Mouse (Mus musculus): ENCODE measurements around the gene Slc27a2. TPM values are rescaled to one million over a fixed set of nuclear protein-coding genes. Genes with fewer than 3 reads are reported as not detected.

The Slc27a2 gene
- total and polyA plus RNA-seq, 3 experiments: 0.27 TPM; not detected in 2

DNA sequence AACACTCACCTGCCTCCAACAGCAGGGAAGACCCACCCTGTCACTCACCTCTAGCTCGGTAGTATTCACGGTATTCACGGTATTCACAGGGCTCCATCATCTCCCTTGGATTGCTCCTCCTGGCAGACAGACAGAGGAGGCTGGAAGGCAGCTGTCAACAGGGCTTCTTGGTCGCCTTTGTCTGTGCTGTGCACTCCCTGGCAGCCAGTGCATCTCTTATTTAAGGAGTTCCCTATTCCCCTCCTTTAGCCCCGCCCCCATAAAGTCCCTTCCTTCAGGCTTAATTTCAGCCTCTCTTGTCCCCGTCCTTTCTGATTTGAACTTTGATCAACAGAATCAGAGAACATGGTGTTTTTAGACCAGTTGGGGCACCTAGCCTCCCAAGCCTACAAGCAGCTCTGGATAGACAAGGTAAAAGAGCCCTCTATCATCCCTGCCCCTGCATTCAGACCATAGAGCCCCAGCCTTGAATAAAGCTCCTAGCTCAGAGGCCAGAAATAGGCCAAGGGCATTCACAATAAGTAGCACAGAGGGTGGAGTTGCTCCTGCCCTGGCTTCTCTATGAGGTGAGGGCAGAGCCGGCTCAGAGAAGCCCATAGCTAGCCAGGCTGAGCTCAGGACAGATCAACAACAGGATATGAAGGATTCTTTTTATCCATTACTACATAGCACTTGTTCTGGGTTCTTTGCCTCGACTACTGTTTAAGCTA is 66.4 kb downstream of the Slc27a2 start:
- no peak for TF ChIP-seq POLR2AphosphoS5 (IDR thresholded peaks at IDR 0.05; ENCODE audit: insufficient replicate concordance, low read depth, low read length)
- DNase-seq (ENCODE audit: low spot score) (no peak), ATAC-seq (ENCODE audit: extremely low read depth, insufficient number of reproducible peaks, low FRiP score, poor library complexity, severe bottlenecking) (no peak)
- Histone ChIP-seq H3K4me1 (ENCODE audit: insufficient read depth, low read depth, low read length) (peaks cover 14% of the 10 kb centered on the region), H3K4me3 (ENCODE audit: low read depth, low read length) (no peak overlapping the region), H3K27me3 (ENCODE audit: insufficient read depth, low read length) (peaks cover 17% of the 10 kb centered on the region), H3K9me3 (replicated peaks) (no peaks in the 10 kb centered on the region), H3K36me3 (replicated peaks) (no peaks in the 10 kb centered on the region)

DNA sequence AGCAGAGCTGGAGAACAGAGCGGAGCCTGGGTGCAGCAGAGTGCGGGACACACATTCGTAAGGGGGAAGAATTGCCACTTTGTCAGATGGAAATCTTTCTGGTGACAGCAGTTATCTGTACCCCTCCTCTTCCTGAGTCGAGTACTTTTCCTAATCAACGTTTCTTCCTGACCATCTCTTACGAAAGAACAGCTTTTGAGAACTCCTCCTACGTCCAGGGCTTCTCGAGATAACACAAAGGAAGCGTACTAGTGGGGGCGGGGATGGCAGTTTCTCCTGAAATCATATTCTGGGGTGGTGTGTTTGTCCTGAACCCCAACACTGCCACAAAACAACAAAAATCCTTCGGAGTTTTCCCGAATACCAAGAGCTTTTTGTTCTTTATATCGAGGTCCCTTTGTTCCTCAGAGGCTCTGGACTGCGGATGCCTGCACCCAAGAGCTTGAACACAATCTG is 67.1 kb downstream of the Slc27a2 start, which contains the start of gene Hdc:
Hdc (minus strand) TSS at position 51 of the 456 bp plus-strand sequence.
- no peak within 1 kb of the TSS for H3K4me3 ChIP-seq (ENCODE audit: low read depth, low read length)
- peaks cover 14% of the 10 kb centered on the region for H3K4me1 ChIP-seq (ENCODE audit: insufficient read depth, low read depth, low read length)
- no peak for DNase-seq (ENCODE audit: low spot score)
- ATAC-seq (ENCODE audit: extremely low read depth, insufficient number of reproducible peaks, low FRiP score, poor library complexity, severe bottlenecking): peak; percentile 34; the same call in 1 of the 2 replicates
- peaks cover 17% of the 10 kb centered on the region for H3K27me3 ChIP-seq (ENCODE audit: insufficient read depth, low read length)
- TF ChIP-seq CTCF (IDR thresholded peaks at IDR 0.05; ENCODE audit: low read depth, low read length) (no peak), POLR2AphosphoS5 (IDR thresholded peaks at IDR 0.05; ENCODE audit: insufficient replicate concordance, low read depth, low read length) (no peak), TAL1 (conservative IDR thresholded peaks at IDR 0.05; ENCODE audit: low read depth, low read length) (no peak), GATA1 (IDR thresholded peaks at IDR 0.05; ENCODE audit: borderline replicate concordance, low read length) (no peak), GATA2 (IDR thresholded peaks at IDR 0.05; ENCODE audit: borderline replicate concordance, low read depth, low read length) (no peak)
- H3K36me3 ChIP-seq (replicated peaks): no peaks in the 10 kb centered on the region
- H3K9me3 ChIP-seq (replicated peaks): no peaks in the 10 kb centered on the region

DNA sequence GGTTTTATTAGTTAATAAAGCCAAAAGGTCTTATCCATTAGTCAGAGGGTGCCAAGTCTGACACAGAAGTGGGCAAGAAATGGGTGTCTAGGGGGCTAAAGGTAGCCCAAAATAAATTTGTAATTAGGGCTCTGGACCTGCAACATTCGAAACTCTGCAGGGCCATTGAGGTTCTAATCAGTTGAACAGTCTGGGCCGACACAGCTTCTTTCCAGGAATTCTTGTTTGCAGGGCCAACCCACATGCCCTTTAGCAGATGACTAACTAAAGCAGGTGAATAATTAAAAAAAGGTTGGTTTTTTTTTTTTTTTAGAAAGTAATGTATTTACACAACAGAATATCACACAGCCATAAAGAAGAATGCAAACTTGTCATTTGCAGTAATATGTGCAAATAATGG is 70.2 kb downstream of the Slc27a2 start:
- no peak for DNase-seq (ENCODE audit: low spot score)
- H3K4me3 ChIP-seq (ENCODE audit: low read depth, low read length): no peak overlapping the region

DNA sequence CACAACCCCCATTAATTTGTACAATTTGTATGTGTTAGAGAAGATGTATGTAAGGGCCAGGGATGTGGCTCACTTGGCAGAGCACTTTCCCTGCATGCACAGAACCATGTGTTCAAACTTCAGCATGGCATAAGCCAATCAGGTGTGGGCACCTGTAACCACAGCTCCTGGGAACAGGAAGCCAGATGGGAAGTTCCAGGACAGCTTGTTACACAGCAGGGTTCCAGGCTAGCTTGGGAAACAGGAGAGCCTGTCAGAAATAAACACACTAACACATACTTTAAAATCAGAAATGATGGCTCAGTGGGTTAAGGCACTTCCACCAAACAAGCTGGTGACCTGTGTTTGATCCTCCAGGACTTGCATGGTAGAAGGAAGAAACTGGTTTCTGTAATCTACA is 70.9 kb downstream of the Slc27a2 start:
- DNase-seq (ENCODE audit: low spot score) (no peak), ATAC-seq (ENCODE audit: extremely low read depth, insufficient number of reproducible peaks, low FRiP score, poor library complexity, severe bottlenecking) (no peak)
- Histone ChIP-seq H3K27me3 (ENCODE audit: insufficient read depth, low read length) (peaks cover 13% of the 10 kb centered on the region), H3K9me3 (replicated peaks) (no peaks in the 10 kb centered on the region), H3K4me3 (ENCODE audit: low read depth, low read length) (no peak overlapping the region), H3K36me3 (replicated peaks) (peaks cover 8% of the 10 kb centered on the region), H3K4me1 (ENCODE audit: insufficient read depth, low read depth, low read length) (peaks cover 14% of the 10 kb centered on the region)
- TF ChIP-seq GATA2 (IDR thresholded peaks at IDR 0.05; ENCODE audit: borderline replicate concordance, low read depth, low read length): no peak
- no peak for TF ChIP-seq TAL1 (conservative IDR thresholded peaks at IDR 0.05; ENCODE audit: low read depth, low read length)
- no peak for TF ChIP-seq GATA1 (IDR thresholded peaks at IDR 0.05; ENCODE audit: borderline replicate concordance, low read length)
- no peak for TF ChIP-seq CTCF (IDR thresholded peaks at IDR 0.05; ENCODE audit: low read depth, low read length)
- TF ChIP-seq POLR2AphosphoS5 (IDR thresholded peaks at IDR 0.05; ENCODE audit: insufficient replicate concordance, low read depth, low read length): no peak

More for the DNA sequence above, 70.2 kb downstream of the Slc27a2 start:
- H3K27me3 ChIP-seq (ENCODE audit: insufficient read depth, low read length): peaks cover 13% of the 10 kb centered on the region
- no peak for ATAC-seq (ENCODE audit: extremely low read depth, insufficient number of reproducible peaks, low FRiP score, poor library complexity, severe bottlenecking)
- peaks cover 14% of the 10 kb centered on the region for H3K4me1 ChIP-seq (ENCODE audit: insufficient read depth, low read depth, low read length)
- H3K9me3 ChIP-seq (replicated peaks): no peaks in the 10 kb centered on the region
- TF ChIP-seq GATA2 (IDR thresholded peaks at IDR 0.05; ENCODE audit: borderline replicate concordance, low read depth, low read length) (no peak), GATA1 (IDR thresholded peaks at IDR 0.05; ENCODE audit: borderline replicate concordance, low read length) (no peak), POLR2AphosphoS5 (IDR thresholded peaks at IDR 0.05; ENCODE audit: insufficient replicate concordance, low read depth, low read length) (no peak), TAL1 (conservative IDR thresholded peaks at IDR 0.05; ENCODE audit: low read depth, low read length) (no peak), CTCF (IDR thresholded peaks at IDR 0.05; ENCODE audit: low read depth, low read length) (no peak)
- H3K36me3 ChIP-seq (replicated peaks): peaks cover 1% of the 10 kb centered on the region

DNA sequence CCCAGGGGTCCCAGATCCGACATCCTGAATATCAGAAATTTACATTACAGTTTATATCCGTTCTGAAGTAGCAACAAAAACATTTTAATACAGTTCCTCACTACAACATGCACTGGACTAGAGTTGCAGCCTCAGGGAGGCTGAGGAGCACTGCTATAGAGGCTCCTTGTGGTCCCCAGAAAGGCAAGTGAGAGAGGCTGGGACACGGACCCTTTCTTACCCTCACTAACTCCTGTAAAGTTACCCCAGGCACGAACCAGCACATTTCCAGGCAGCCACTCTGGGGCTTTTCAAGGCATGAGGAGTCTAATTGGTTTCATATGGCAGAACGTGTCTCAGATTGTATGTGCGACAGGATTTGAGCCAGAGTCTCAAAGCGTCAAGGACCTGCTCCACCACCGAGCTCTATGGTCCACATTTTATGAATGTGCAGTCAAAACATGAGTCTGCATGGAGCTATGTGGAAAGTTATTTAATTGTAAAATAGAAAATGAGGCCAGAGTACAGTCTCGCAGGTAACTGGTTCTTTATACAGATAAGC is 76.3 kb downstream of the Slc27a2 start:
- Histone ChIP-seq H3K4me1 (ENCODE audit: insufficient read depth, low read depth, low read length) (no peaks in the 10 kb centered on the region), H3K27me3 (ENCODE audit: insufficient read depth, low read length) (no peaks in the 10 kb centered on the region), H3K4me3 (ENCODE audit: low read depth, low read length) (no peak overlapping the region), H3K9me3 (replicated peaks) (no peaks in the 10 kb centered on the region), H3K36me3 (replicated peaks) (peaks cover 41% of the 10 kb centered on the region)
- DNase-seq (ENCODE audit: low spot score) (no peak), ATAC-seq (ENCODE audit: extremely low read depth, insufficient number of reproducible peaks, low FRiP score, poor library complexity, severe bottlenecking) (no peak)
- TF ChIP-seq TAL1 (conservative IDR thresholded peaks at IDR 0.05; ENCODE audit: low read depth, low read length) (no peak), POLR2AphosphoS5 (IDR thresholded peaks at IDR 0.05; ENCODE audit: insufficient replicate concordance, low read depth, low read length) (no peak), GATA1 (IDR thresholded peaks at IDR 0.05; ENCODE audit: borderline replicate concordance, low read length) (no peak), GATA2 (IDR thresholded peaks at IDR 0.05; ENCODE audit: borderline replicate concordance, low read depth, low read length) (no peak), CTCF (IDR thresholded peaks at IDR 0.05; ENCODE audit: low read depth, low read length) (no peak)

DNA sequence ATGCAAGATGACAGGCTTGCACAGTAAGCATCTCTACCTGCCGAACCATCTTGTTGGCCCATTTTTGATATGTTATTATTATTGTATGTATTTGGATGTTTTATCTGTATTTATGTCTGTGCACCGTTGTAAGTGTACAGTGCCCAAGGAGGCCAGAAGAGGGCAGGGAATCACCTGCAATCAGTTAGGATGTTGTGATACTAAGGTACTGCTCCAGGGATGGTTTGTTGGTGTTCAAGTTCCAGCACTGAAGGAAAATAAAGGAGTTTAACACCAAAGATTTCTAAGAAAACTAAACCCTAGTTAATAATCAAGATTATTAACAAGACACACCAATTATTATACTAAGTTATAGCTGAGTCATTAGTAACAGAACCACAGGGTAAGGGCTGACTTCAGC is 81.0 kb downstream of the Slc27a2 start:
- ATAC-seq (ENCODE audit: extremely low read depth, insufficient number of reproducible peaks, low FRiP score, poor library complexity, severe bottlenecking) (no peak), DNase-seq (ENCODE audit: low spot score) (no peak)
- Histone ChIP-seq H3K9me3 (replicated peaks) (no peaks in the 10 kb centered on the region), H3K27me3 (ENCODE audit: insufficient read depth, low read length) (no peaks in the 10 kb centered on the region), H3K36me3 (replicated peaks) (peaks cover 58% of the 10 kb centered on the region), H3K4me3 (ENCODE audit: low read depth, low read length) (no peak overlapping the region), H3K4me1 (ENCODE audit: insufficient read depth, low read depth, low read length) (peaks cover 21% of the 10 kb centered on the region)
- TF ChIP-seq TAL1 (conservative IDR thresholded peaks at IDR 0.05; ENCODE audit: low read depth, low read length): no peak
- TF ChIP-seq GATA2 (IDR thresholded peaks at IDR 0.05; ENCODE audit: borderline replicate concordance, low read depth, low read length): no peak
- no peak for TF ChIP-seq CTCF (IDR thresholded peaks at IDR 0.05; ENCODE audit: low read depth, low read length)
- TF ChIP-seq GATA1 (IDR thresholded peaks at IDR 0.05; ENCODE audit: borderline replicate concordance, low read length): no peak
- no peak for TF ChIP-seq POLR2AphosphoS5 (IDR thresholded peaks at IDR 0.05; ENCODE audit: insufficient replicate concordance, low read depth, low read length)

All from G1E (cell line).